ENCODE assay signal across 21 mouse cellular contexts in genomic region chr15:36906789-36907188, GRCm38 (mm10).
DNase-seq lines count a peak whose midpoint lies in the region; ATAC-seq and TF ChIP-seq lines count a peak whose summit lies in the region.
"Had no signal": no experiment of that assay in that cellular context is flagged by ENCODE, and none has a peak within 500 bp of the region (broad histone marks: within the 10 kb centered on the region; RNA-seq: fewer than 3 reads in every experiment).

No protein-coding gene starts in this region.

- no peak overlapping the region for H3K4me2 ChIP-seq in liver, embryonic 12.5 days
- no peak overlapping the region for H3K4me2 ChIP-seq in kidney, postnatal 0 days (ENCODE audit: low read length)
- H3K4me2 ChIP-seq: embryonic facial prominence, embryonic 13.5 days; forebrain, embryonic 12.5 days; heart, embryonic 12.5 days had no signal

- H3K27me3 ChIP-seq in liver, adult 2 months (ENCODE audit: control insufficient read depth, insufficient read depth, low read length), result no peaks in the 10 kb centered on the region
- H3K27me3 ChIP-seq in liver, embryonic 12.5 days (replicated peaks), result 0 out of 2 replicates have a peak, but pooled peaks cover under 1% of the 10 kb centered on the region
- no peaks in the 10 kb centered on the region for H3K27me3 ChIP-seq in kidney, postnatal 0 days (ENCODE audit: insufficient read depth, low read length)
- H3K27me3 ChIP-seq: embryonic facial prominence, embryonic 13.5 days; forebrain, embryonic 12.5 days; heart, embryonic 12.5 days had no signal

- peaks cover 9% of the 10 kb centered on the region for H3K4me1 ChIP-seq in liver, adult 2 months (ENCODE audit: control insufficient read depth, insufficient read depth, low read length)
- H3K4me1 ChIP-seq in liver, embryonic 12.5 days, result peaks cover 35% of the 10 kb centered on the region
- H3K4me1 ChIP-seq in kidney, postnatal 0 days (replicated peaks; ENCODE audit: insufficient read depth, low read length), result peaks cover 10% of the 10 kb centered on the region

- H3K36me3 ChIP-seq in liver, adult 2 months (ENCODE audit: control insufficient read depth, insufficient read depth, low read length), result no peaks in the 10 kb centered on the region
- no peaks in the 10 kb centered on the region for H3K36me3 ChIP-seq in liver, embryonic 12.5 days
- no peaks in the 10 kb centered on the region for H3K36me3 ChIP-seq in kidney, postnatal 0 days (ENCODE audit: insufficient read depth, low read length)
- H3K36me3 ChIP-seq: embryonic facial prominence, embryonic 13.5 days; forebrain, embryonic 12.5 days; G1E; heart, embryonic 12.5 days; hindbrain, embryonic 10.5 days had no signal

- H3K9ac ChIP-seq in liver, adult 2 months (ENCODE audit: low read depth, low read length), result no peak overlapping the region
- no peak overlapping the region for H3K9ac ChIP-seq in liver, embryonic 12.5 days
- H3K9ac ChIP-seq in kidney, postnatal 0 days (ENCODE audit: low read depth, low read length), result no peak overlapping the region
- H3K9ac ChIP-seq: embryonic facial prominence, embryonic 13.5 days; forebrain, embryonic 12.5 days; heart, embryonic 12.5 days had no signal

- no peak for TF ChIP-seq POLR2A in liver, adult 2 months (IDR thresholded peaks at IDR 0.05; ENCODE audit: extremely low read depth, insufficient read depth, low read length)

- no peak overlapping the region for H3K27ac ChIP-seq in liver, adult 2 months (replicated peaks; ENCODE audit: insufficient read depth, low read depth, low read length)
- no peak overlapping the region for H3K27ac ChIP-seq in liver, embryonic 12.5 days
- H3K27ac ChIP-seq in kidney, postnatal 0 days, result no peak overlapping the region
- H3K27ac ChIP-seq: embryonic facial prominence, embryonic 13.5 days; forebrain, embryonic 12.5 days; heart, adult 2 months had no signal

- DNase-seq in kidney, adult 11 months, result peak; percentile 43
- no peak for DNase-seq in kidney, postnatal 10 days
- DNase-seq in liver, adult 2 months (ENCODE audit: extremely low read depth, low read depth, low spot score), result peak; percentile 56
- DNase-seq in kidney, postnatal 0 days (ENCODE audit: low spot score), result peak; percentile 48
- no peak for DNase-seq in gastrocnemius, postnatal 4 days (ENCODE audit: low spot score in 2 of 2)
- no peak for DNase-seq in adrenal gland, adult 18-20 months (ENCODE audit: low spot score in 2 of 2)
- DNase-seq: adrenal gland, postnatal 14 days; B cell, adult 2 months; cerebellum, adult 11-12 months; cerebellum, adult 9-10 months; cerebellum, postnatal 36 days; gastrocnemius, postnatal 10 days; heart, adult 2 months had no signal

- no peak for ATAC-seq in liver, embryonic 12.5 days
- peak; percentile 76 for ATAC-seq in kidney, postnatal 0 days (replicated peaks; ENCODE audit: low FRiP score, low read depth)
- ATAC-seq: CD4-positive, CD25-positive, alpha-beta regulatory T cell, adult 4 months; forebrain, embryonic 16.5 days had no signal

- WGBS in liver, adult 2 months, result 68% methylated on average over 5 of the region's 5 CpGs
- 56% methylated on average over 5 of the region's 5 CpGs for WGBS in liver, embryonic 12.5 days (ENCODE audit: insufficient replicate concordance)
- WGBS in kidney, postnatal 0 days, result 58% methylated on average over 5 of the region's 5 CpGs

- no peak for TF ChIP-seq CTCF in liver, adult 2 months (IDR thresholded peaks at IDR 0.05; ENCODE audit: low read depth, low read length)
- TF ChIP-seq CTCF in kidney, postnatal 0 days (IDR thresholded peaks at IDR 0.05; ENCODE audit: low read depth), result no peak

- no peak overlapping the region for H3K4me3 ChIP-seq in liver, adult 2 months (ENCODE audit: insufficient read depth, low read depth, low read length)
- H3K4me3 ChIP-seq in liver, embryonic 12.5 days, result no peak overlapping the region
- H3K4me3 ChIP-seq in kidney, postnatal 0 days (replicated peaks; ENCODE audit: low read depth, low read length), result no peak overlapping the region
- H3K4me3 ChIP-seq: embryonic facial prominence, embryonic 13.5 days; forebrain, embryonic 12.5 days; heart, adult 2 months; heart, embryonic 12.5 days; hindbrain, embryonic 10.5 days had no signal

- no peaks in the 10 kb centered on the region for H3K79me2 ChIP-seq in liver, adult 2 months (ENCODE audit: control insufficient read depth, insufficient read depth, low read length)

- H3K9me3 ChIP-seq in liver, embryonic 12.5 days (replicated peaks), result no peaks in the 10 kb centered on the region
- no peaks in the 10 kb centered on the region for H3K9me3 ChIP-seq in kidney, postnatal 0 days (replicated peaks; ENCODE audit: low read length)
- H3K9me3 ChIP-seq: embryonic facial prominence, embryonic 13.5 days; forebrain, embryonic 12.5 days; G1E; heart, embryonic 12.5 days; hindbrain, embryonic 10.5 days had no signal

Comparison
In these comparisons a context has a peak if more than half of its experiments do, and no peak if none do; other contexts are left out.
1. DNase-seq: peak in kidney, adult 11 months (single experiment), liver, adult 2 months (single experiment) and kidney, postnatal 0 days (single experiment); none in kidney, postnatal 10 days (single experiment), gastrocnemius, postnatal 4 days (0 of 2) and adrenal gland, adult 18-20 months (0 of 2).